ENCODE assay signal across 8 mouse cellular contexts in the genomic region with DNA sequence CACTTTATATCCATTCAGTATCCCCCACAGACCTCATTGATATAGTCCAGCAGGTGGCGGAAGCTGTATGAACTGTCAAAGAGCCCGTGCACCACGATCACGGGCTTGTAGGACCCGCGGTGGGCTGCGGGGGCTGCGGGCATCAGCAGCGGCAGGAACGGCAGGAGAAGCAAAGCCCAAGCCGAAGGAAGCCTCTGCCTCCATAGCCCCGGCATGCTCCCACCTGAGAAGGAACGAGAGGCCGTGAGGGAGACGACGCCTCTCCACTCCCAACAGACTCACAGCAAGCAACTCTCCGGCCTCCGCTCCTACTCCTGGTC. TPM values are rescaled to one million over a fixed set of nuclear protein-coding genes. Genes with fewer than 3 reads are reported as not detected.
A peak's percentile ranks its signal among the peaks of the same experiment; 100 is the strongest.
DNase-seq lines count a peak whose midpoint lies in the region; ATAC-seq and TF ChIP-seq lines count a peak whose summit lies in the region.

No protein-coding gene starts in this region.

- peak overlapping the region; percentile 93 for H3K27ac ChIP-seq in heart, embryonic 10.5 days
- H3K27ac ChIP-seq in forebrain, embryonic 15.5 days (replicated peaks) = peak overlapping the region; percentile 87
- peak overlapping the region; percentile 96 for H3K27ac ChIP-seq in kidney, postnatal 0 days
- peak overlapping the region; percentile 94 for H3K27ac ChIP-seq in midbrain, embryonic 10.5 days (replicated peaks)
- H3K27ac ChIP-seq in thymus, adult 2 months (ENCODE audit: control insufficient read depth, insufficient read depth, low read length) = peak overlapping the region; percentile 89

- peak overlapping the region; percentile 71 for H3K9ac ChIP-seq in forebrain, embryonic 15.5 days (replicated peaks)
- peak overlapping the region; percentile 74 for H3K9ac ChIP-seq in kidney, postnatal 0 days (ENCODE audit: low read depth, low read length)

- WGBS in heart, embryonic 10.5 days = under 1% methylated on average over 18 of the region's 18 CpGs
- WGBS in forebrain, embryonic 15.5 days = under 1% methylated on average over 18 of the region's 18 CpGs
- whole genome bisulfite sequencing in kidney, postnatal 0 days = 0% methylated on average over 18 of the region's 18 CpGs
- 0% methylated on average over 18 of the region's 18 CpGs for WGBS in midbrain, embryonic 10.5 days
- WGBS in thymus, adult 2 months = under 1% methylated on average over 18 of the region's 18 CpGs

- CTCF ChIA-PET in Patski (lab: Charles Lee) = interaction anchor here (1.1 to 1.8 kb wide), 3 partner anchors 14 to 26 kb away, joined by 4 to 6 read pairs (median 5); partner anchors contain the start of gene Fkbpl

- intact Hi-C loops in heart, postnatal 36 days (cut with DNase I) = loop anchor here (1.0 kb wide), 1 partner anchor 20 kb away; no protein-coding TSS in a partner anchor

- peak overlapping the region; percentile 96 for H3K4me2 ChIP-seq in forebrain, embryonic 15.5 days (replicated peaks)
- H3K4me2 ChIP-seq in kidney, postnatal 0 days (ENCODE audit: low read length) = peak overlapping the region; percentile 89

- TF ChIP-seq CTCF in Patski (IDR thresholded peaks at IDR 0.05) = no peak
- peak; percentile 73 for TF ChIP-seq CTCF in kidney, postnatal 0 days (IDR thresholded peaks at IDR 0.05; ENCODE audit: low read depth)
- TF ChIP-seq CTCF in thymus, adult 2 months (IDR thresholded peaks at IDR 0.05; ENCODE audit: borderline replicate concordance, control insufficient read depth, extremely low read depth, insufficient read depth, low read length, poor library complexity) = 0 out of 2 replicates have a peak, but pooled peaks have one; percentile 64

- H3K9me3 ChIP-seq in heart, embryonic 10.5 days = no peaks in the 10 kb centered on the region
- H3K9me3 ChIP-seq in forebrain, embryonic 15.5 days = no peaks in the 10 kb centered on the region
- H3K9me3 ChIP-seq in kidney, postnatal 0 days (replicated peaks; ENCODE audit: low read length) = no peaks in the 10 kb centered on the region
- H3K9me3 ChIP-seq in midbrain, embryonic 10.5 days (replicated peaks) = no peaks in the 10 kb centered on the region

- H3K36me3 ChIP-seq in heart, embryonic 10.5 days = peaks cover 29% of the 10 kb centered on the region
- peaks cover 14% of the 10 kb centered on the region for H3K36me3 ChIP-seq in forebrain, embryonic 15.5 days
- peaks cover 15% of the 10 kb centered on the region for H3K36me3 ChIP-seq in kidney, postnatal 0 days (ENCODE audit: insufficient read depth, low read length)
- peaks cover 30% of the 10 kb centered on the region for H3K36me3 ChIP-seq in midbrain, embryonic 10.5 days
- H3K36me3 ChIP-seq in thymus, adult 2 months (ENCODE audit: control insufficient read depth, insufficient read depth, low read length) = peaks cover 13% of the 10 kb centered on the region

- peaks cover 48% of the 10 kb centered on the region for H3K4me1 ChIP-seq in heart, embryonic 10.5 days
- H3K4me1 ChIP-seq in forebrain, embryonic 15.5 days = peaks cover 54% of the 10 kb centered on the region
- peaks cover 35% of the 10 kb centered on the region for H3K4me1 ChIP-seq in kidney, postnatal 0 days (replicated peaks; ENCODE audit: insufficient read depth, low read length)
- H3K4me1 ChIP-seq in midbrain, embryonic 10.5 days = peaks cover 60% of the 10 kb centered on the region
- peaks cover 27% of the 10 kb centered on the region for H3K4me1 ChIP-seq in thymus, adult 2 months (replicated peaks; ENCODE audit: control insufficient read depth, insufficient read depth, low read length)

- peak; percentile 36 for ATAC-seq in Patski
- peak; percentile 15 for ATAC-seq in forebrain, embryonic 15.5 days (replicated peaks)
- ATAC-seq in kidney, postnatal 0 days (replicated peaks; ENCODE audit: low FRiP score, low read depth) = peak; percentile 24; the same call in 1 of the 2 replicates

- H3K27me3 ChIP-seq in heart, embryonic 10.5 days (ENCODE audit: insufficient read depth, poor library complexity, severe bottlenecking) = peaks cover 37% of the 10 kb centered on the region
- H3K27me3 ChIP-seq in Patski = no peaks in the 10 kb centered on the region
- peaks cover 13% of the 10 kb centered on the region for H3K27me3 ChIP-seq in forebrain, embryonic 15.5 days
- 0 out of 2 replicates have a peak, but pooled peaks cover 9% of the 10 kb centered on the region for H3K27me3 ChIP-seq in kidney, postnatal 0 days (ENCODE audit: insufficient read depth, low read length)
- peaks cover 36% of the 10 kb centered on the region for H3K27me3 ChIP-seq in midbrain, embryonic 10.5 days (ENCODE audit: low read depth, poor library complexity, severe bottlenecking)
- no peaks in the 10 kb centered on the region for H3K27me3 ChIP-seq in thymus, adult 2 months (ENCODE audit: control insufficient read depth, insufficient read depth, low read length)

- TF ChIP-seq POLR2A in thymus, adult 2 months (IDR thresholded peaks at IDR 0.05; ENCODE audit: control insufficient read depth, extremely low read depth, insufficient read depth, low read length, poor library complexity) = no peak

- no peak for DNase-seq in heart, embryonic 10.5 days (ENCODE audit: low spot score)
- no peak for DNase-seq in heart, postnatal 36 days
- no peak for DNase-seq in Patski (ENCODE audit: low read depth, low spot score)
- DNase-seq in kidney, postnatal 0 days (ENCODE audit: low spot score) = peak; percentile 89
- peak; percentile 54 for DNase-seq in midbrain, embryonic 10.5 days (ENCODE audit: low spot score)
- peak; percentile 58 for DNase-seq in thymus, adult 2 months
- DNase-seq in layer of hippocampus, adult 11-12 months (ENCODE audit: low spot score) = no peak

- in situ Hi-C loops in Patski (cut with MboI; ENCODE audit: low pct_unique_long_range_greater_than_20kb) = loop anchor here (25.0 kb wide), 1 partner anchor 511 kb away; the partner anchor contains the start of genes Apom, Bag6 and D17H6S53E

- peak overlapping the region; percentile 70 for H3K4me3 ChIP-seq in heart, embryonic 10.5 days
- peak overlapping the region; percentile 69 for H3K4me3 ChIP-seq in forebrain, embryonic 15.5 days
- peak overlapping the region; percentile 67 for H3K4me3 ChIP-seq in kidney, postnatal 0 days (replicated peaks; ENCODE audit: low read depth, low read length)
- H3K4me3 ChIP-seq in midbrain, embryonic 10.5 days = peak overlapping the region; percentile 64
- H3K4me3 ChIP-seq in thymus, adult 2 months (ENCODE audit: control insufficient read depth, insufficient read depth, low read length) = peak overlapping the region; percentile 89

- POLR2A ChIA-PET in Patski (lab: Charles Lee) = interaction anchor here (1.1 to 2.0 kb wide), 3 partner anchors 13 to 25 kb away, joined by 3 to 7 read pairs (median 5); no protein-coding TSS in a partner anchor

RNA-seq across cellular contexts. Expression of gene Ppt2, which starts 1.6 kb away (rescaled TPM):
- 24.3 and 27.5 TPM in 2 replicates for polyA plus RNA-seq in heart, embryonic 10.5 days (2016; fragmentation: Nextera tagmentation; extraction: Ambion mirVana)
- 10 to 100 TPM; 54.4 to 55.5 TPM for total RNA-seq in heart, postnatal 36 days (2021)
- polyA plus RNA-seq in Patski (2021) = 108 TPM
- polyA plus RNA-seq in forebrain, embryonic 15.5 days (2015; fragmentation: Nextera tagmentation; extraction: Ambion mirVana) = 17.2 and 18.2 TPM in 2 replicates
- 62.9 and 65.5 TPM in 2 replicates for polyA plus RNA-seq in kidney, postnatal 0 days (2015; fragmentation: Nextera tagmentation; extraction: Ambion mirVana)
- 22.5 and 23.6 TPM in 2 replicates for polyA plus RNA-seq in midbrain, embryonic 10.5 days (2016; fragmentation: Nextera tagmentation; extraction: Ambion mirVana)
- polyA plus RNA-seq in thymus, adult 2 months (2012; rRNA removed) = 116 and 120 TPM in 2 replicates

RNA-seq across cellular contexts. Expression of gene Prrt1, which starts 2.6 kb away (rescaled TPM):
- 0.11 TPM in 1 of 2 replicates, not detected in the other for polyA plus RNA-seq in heart, embryonic 10.5 days (2016; fragmentation: Nextera tagmentation; extraction: Ambion mirVana)
- total RNA-seq in heart, postnatal 36 days (2021) = 1 to 10 TPM; 1.4 to 1.7 TPM
- 6.7 TPM for polyA plus RNA-seq in Patski (2021)
- polyA plus RNA-seq in forebrain, embryonic 15.5 days (2015; fragmentation: Nextera tagmentation; extraction: Ambion mirVana) = 6.8 and 7.4 TPM in 2 replicates
- polyA plus RNA-seq in kidney, postnatal 0 days (2015; fragmentation: Nextera tagmentation; extraction: Ambion mirVana) = 0.36 and 0.55 TPM in 2 replicates
- polyA plus RNA-seq in midbrain, embryonic 10.5 days (2016; fragmentation: Nextera tagmentation; extraction: Ambion mirVana) = 0.54 and 1.2 TPM in 2 replicates
- 361 and 385 TPM in 2 replicates for polyA plus RNA-seq in thymus, adult 2 months (2012; rRNA removed)

RNA-seq across cellular contexts. Expression of gene Egfl8, which starts 11.0 kb away (rescaled TPM):
- polyA plus RNA-seq in heart, embryonic 10.5 days (2016; fragmentation: Nextera tagmentation; extraction: Ambion mirVana) = 0.49 and 1.7 TPM in 2 replicates
- 1 to 10 TPM; 1.5 to 2.5 TPM for total RNA-seq in heart, postnatal 36 days (2021)
- polyA plus RNA-seq in Patski (2021) = 2.5 TPM
- 6.1 and 7.4 TPM in 2 replicates for polyA plus RNA-seq in forebrain, embryonic 15.5 days (2015; fragmentation: Nextera tagmentation; extraction: Ambion mirVana)
- polyA plus RNA-seq in kidney, postnatal 0 days (2015; fragmentation: Nextera tagmentation; extraction: Ambion mirVana) = 5.9 and 6.6 TPM in 2 replicates
- polyA plus RNA-seq in midbrain, embryonic 10.5 days (2016; fragmentation: Nextera tagmentation; extraction: Ambion mirVana) = 4.3 TPM in 2 replicates
- 13.0 and 16.0 TPM in 2 replicates for polyA plus RNA-seq in thymus, adult 2 months (2012; rRNA removed)

RNA-seq across cellular contexts. Expression of gene Fkbpl, which starts 17.8 kb away (rescaled TPM):
- polyA plus RNA-seq in heart, embryonic 10.5 days (2016; fragmentation: Nextera tagmentation; extraction: Ambion mirVana) = 12.6 TPM in 2 replicates
- total RNA-seq in heart, postnatal 36 days (2021) = 1 to 10 TPM; 6.9 to 9.9 TPM
- 22.5 TPM for polyA plus RNA-seq in Patski (2021)
- polyA plus RNA-seq in forebrain, embryonic 15.5 days (2015; fragmentation: Nextera tagmentation; extraction: Ambion mirVana) = 15.3 and 15.8 TPM in 2 replicates
- 16.4 and 18.6 TPM in 2 replicates for polyA plus RNA-seq in kidney, postnatal 0 days (2015; fragmentation: Nextera tagmentation; extraction: Ambion mirVana)
- 16.8 and 18.9 TPM in 2 replicates for polyA plus RNA-seq in midbrain, embryonic 10.5 days (2016; fragmentation: Nextera tagmentation; extraction: Ambion mirVana)
- 3.4 and 5.8 TPM in 2 replicates for polyA plus RNA-seq in thymus, adult 2 months (2012; rRNA removed)

RNA-seq across cellular contexts. Expression of gene Atf6b, which starts 20.2 kb away (rescaled TPM):
- 74.0 and 76.8 TPM in 2 replicates for polyA plus RNA-seq in heart, embryonic 10.5 days (2016; fragmentation: Nextera tagmentation; extraction: Ambion mirVana)
- 10 to 100 TPM; 15.3 to 16.1 TPM for total RNA-seq in heart, postnatal 36 days (2021)
- 88.4 TPM for polyA plus RNA-seq in Patski (2021)
- polyA plus RNA-seq in forebrain, embryonic 15.5 days (2015; fragmentation: Nextera tagmentation; extraction: Ambion mirVana) = 111 and 112 TPM in 2 replicates
- 62.0 and 65.8 TPM in 2 replicates for polyA plus RNA-seq in kidney, postnatal 0 days (2015; fragmentation: Nextera tagmentation; extraction: Ambion mirVana)
- polyA plus RNA-seq in midbrain, embryonic 10.5 days (2016; fragmentation: Nextera tagmentation; extraction: Ambion mirVana) = 111 and 123 TPM in 2 replicates
- polyA plus RNA-seq in thymus, adult 2 months (2012; rRNA removed) = 160 and 169 TPM in 2 replicates

Comparison
In these comparisons a context has a peak if more than half of its experiments do, and no peak if none do; other contexts are left out.
1. DNase-seq: peak in kidney, postnatal 0 days (single experiment), midbrain, embryonic 10.5 days (single experiment) and thymus, adult 2 months (single experiment); none in heart, embryonic 10.5 days (single experiment), heart, postnatal 36 days (0 of 2), Patski (single experiment) and layer of hippocampus, adult 11-12 months (single experiment).
2. RNA of gene Prrt1, which starts 2.6 kb away (polyA plus RNA-seq): 361 to 385 TPM in thymus, adult 2 months; 6.8 to 7.4 TPM in forebrain, embryonic 15.5 days, 6.7 TPM in Patski (single experiment), 0.36 to 0.55 TPM in kidney, postnatal 0 days, 0.54 to 1.2 TPM in midbrain, embryonic 10.5 days and 0.11 TPM in heart, embryonic 10.5 days; every median in the first group is over 10 times any median in the second.
3. Peak in every context shown above with its lines, with median percentiles within 50 percentile points of each other: H3K27ac ChIP-seq, H3K4me3 ChIP-seq and ATAC-seq.